Mouse (Mus musculus): ENCODE measurements around the gene Naa25.

The Naa25 gene

DNA sequence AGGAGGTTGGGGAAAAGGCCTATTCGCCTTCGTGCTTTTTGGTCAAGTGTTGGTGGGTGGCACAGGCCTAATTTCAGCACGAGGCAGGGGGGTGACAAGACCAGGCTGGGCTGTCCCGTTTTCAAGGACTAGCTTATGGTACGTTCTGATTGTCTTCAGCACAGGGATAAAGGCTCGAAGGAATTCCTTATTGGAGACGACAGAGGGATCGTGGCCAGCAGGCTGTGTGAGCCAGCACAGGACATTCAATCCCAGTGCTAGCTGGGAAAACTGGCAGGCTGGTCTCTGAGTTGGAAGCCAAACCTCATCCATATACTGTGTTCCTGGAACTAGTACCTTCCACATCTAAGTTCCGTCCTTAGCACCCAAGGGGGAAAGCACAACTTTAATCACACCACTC lies 55.2 kb downstream of the Naa25 start:
- DNase-seq (ENCODE audit: extremely low spot score), result no peak

DNA sequence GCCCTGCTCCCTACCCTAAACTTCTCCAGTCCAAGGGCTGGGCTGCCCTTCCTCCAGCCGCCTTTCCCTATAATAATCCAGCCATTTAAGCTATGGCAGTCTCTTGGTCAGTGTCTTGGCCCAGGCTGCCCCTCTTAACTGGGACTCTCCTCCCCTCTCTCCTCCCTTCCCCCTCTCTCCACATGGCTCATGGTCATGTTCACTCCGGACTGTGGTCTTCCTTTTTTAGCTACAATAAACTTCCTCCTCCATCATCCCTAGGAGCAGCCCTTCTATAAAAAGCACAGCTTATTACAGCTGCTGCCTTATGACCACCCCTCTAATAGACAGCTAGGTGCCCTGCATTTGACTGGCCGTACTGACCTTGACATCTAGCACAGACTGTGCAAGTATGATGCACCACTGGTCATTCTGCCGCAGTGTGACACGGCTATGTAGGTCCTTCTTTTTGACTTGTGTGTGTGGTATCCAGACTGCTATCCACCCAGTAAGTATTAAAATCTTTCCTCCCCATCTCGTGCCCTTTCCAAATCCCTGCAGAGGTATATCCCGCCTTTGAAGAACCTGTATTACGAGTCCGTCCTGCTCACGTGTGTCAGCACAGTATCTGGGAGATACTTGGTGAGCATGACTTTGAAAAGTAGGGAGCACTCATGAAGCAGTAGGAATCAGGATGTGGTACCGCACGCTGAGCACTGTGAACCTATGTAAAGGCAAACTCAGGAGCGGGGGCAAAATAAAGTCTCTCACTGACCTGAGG lies 56.2 kb downstream of the Naa25 start:
- DNase-seq (ENCODE audit: extremely low spot score), result no peak

DNA sequence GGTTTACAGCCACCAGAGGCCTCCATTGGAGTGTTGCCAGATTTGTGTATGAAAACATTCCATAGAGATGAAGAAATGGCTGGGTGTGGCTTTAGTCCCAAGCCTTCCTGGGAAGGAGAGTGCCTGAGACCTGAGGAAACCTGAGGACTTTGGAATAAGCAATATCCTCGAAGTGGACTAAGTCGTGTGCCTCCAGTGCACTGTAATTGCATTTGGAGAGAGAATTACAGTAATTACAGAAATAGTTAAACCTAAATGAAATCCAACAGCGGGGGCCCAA lies 56.7 kb downstream of the Naa25 start:
- DNase-seq (ENCODE audit: extremely low spot score), result no peak

DNA sequence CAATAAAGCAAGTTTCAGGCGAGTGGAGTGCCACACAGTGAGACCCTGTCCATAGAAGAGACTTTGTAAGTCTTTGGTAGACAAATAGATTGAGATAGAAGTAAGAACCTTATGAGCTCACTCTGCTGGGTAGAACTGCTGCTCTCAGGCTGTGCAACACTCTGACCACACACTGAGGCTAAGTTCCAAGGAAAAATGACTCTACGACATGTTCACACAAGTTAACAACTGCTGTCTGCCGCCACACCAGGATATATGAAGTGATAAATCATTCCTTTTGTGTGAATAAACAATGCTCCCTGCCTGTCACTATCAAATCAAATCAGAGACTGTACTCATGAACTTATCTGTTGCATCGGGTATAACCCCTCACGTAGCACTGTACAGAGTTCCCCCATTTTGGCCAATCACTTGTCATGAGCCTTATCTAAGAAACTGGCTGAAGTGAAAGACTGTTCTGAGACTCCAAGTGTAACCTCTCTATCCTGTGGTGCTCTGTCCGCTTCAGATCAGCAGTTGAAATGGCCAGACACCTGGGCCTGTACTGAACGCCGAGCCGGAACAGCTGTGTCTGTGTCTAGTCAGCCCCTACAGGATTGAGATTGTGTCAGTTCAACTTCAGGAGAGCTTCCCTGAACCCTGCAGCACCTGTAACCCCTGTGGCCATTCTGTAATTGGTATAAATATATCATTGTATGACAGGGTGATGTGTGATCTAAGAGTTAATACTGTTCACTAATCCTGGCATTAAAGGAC lies 58.0 kb downstream of the Naa25 start:
- no peak for DNase-seq (ENCODE audit: extremely low spot score)

DNA sequence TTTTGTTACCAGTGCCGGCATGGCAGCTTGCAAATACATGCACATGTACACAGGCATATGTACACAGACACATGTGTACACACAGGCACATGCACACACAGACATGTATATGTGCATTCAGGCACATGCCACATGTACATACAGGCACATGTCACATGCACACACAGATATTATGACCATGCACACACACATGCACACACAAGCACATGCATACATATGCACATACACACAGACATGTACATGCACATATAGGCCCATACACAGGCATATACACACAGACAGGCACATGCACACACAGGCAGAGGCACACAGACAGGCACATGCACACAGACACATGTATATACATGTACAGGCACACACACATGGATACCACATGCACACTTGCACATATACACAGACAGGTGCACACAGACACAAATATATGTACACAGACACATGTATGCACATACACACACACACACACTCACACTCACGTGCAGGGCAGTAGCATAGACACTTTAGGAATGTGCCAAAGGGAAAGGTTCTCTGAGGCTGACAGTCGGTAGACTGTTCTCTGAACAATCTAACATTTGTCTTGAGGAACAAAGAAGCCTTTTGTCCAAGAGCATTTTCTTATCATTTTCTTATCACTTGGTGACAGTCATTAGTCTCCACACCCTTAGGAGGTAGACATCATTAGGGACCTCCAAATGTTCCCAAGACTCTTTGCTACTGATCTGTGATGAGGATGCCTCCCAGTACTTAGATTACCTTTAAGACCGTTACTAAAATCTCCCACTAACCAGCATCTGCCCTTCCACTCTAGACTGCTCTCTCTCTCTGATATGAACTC lies 63.8 kb downstream of the Naa25 start:
- no peak for DNase-seq (ENCODE audit: extremely low spot score)

DNA sequence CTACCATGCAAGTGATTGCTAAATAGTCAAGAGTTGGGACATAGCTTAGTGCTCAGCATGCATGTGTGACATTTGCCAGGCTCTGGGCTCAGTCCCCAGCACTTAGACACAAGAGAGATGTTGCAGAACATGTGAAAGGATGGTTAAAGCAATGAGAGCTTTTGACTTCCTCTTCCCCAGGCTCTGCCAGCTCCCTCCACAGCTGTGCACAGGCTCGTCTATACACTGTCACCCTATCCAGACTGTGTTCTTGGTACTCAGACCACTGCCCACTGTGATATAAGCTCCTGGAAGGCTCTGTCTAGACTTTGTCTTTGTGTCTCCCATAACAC lies 64.4 kb downstream of the Naa25 start:
- no peak for DNase-seq (ENCODE audit: extremely low spot score)

DNA sequence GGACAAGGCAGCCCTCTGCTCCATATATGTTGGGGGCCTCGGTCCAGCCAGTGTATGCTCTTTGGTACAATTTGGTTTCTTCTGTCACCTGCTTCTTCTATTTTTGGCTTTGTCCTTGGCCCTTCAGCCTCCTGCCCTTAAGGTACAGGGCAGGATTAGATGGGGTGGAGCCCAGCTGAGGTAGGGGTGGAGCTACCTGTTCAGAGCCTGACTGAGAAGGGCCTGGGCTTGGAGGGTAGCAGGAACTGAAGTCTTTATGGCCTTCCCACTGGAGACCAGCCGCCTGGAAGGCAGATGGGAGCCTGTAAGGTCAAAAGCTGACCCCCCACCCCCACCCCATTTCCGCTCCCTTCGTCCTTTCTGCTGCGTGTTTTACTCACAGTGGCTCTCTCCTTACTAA lies 65.2 kb downstream of the Naa25 start:
- DNase-seq (ENCODE audit: extremely low spot score), result no peak

DNA sequence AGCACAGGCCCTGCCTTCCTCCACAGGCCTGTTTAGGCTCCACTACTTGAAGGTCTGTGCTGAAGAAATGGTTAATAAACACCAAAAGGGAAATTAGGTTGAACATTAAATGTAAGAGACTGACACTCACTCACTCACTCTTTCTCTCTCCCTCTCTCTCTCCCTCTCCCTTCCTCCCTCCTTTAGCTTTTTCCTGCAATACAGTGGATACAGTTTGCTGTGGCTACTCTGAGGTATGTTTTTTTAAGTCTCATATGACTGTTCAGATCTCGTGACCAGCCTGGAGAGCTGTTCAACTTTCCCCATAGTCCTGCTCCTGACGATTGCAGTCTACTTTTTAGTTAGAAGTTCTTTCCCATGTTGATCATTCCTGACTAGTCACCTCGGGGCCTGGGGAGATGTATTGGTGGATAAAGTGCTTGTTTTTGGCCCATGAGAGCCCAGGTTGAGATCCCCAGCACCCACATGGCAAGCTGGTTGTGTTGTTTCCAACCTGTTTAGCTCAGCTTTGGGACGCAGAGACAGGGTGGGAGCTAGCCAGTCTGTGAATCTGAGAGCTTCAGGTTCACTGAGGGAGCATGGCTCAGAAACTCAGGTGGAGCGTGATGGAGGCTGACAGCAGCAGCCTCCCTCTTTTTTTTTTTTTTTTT lies 66.0 kb downstream of the Naa25 start:
- DNase-seq (ENCODE audit: extremely low spot score), result no peak

DNA sequence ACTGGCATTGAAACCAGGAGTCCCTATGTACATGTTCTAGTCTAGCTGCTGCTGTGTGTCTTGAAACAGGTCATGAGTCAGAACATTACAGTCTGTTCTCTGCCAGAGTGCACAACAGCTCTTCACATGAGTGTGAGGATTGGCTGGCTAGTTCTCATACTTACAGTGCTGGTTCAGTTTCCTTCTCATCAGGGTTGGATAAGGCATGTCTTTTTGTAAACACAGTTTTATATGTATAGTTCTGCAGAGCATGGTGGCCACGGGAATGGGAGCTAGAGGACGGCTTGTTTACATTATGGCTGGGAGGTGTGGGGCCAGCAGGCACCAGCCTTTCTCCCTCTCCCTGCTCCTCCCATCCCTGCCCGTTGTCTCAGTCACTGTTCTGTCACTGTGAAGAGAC lies 71.8 kb downstream of the Naa25 start:
- DNase-seq (ENCODE audit: extremely low spot score), result no peak

DNA sequence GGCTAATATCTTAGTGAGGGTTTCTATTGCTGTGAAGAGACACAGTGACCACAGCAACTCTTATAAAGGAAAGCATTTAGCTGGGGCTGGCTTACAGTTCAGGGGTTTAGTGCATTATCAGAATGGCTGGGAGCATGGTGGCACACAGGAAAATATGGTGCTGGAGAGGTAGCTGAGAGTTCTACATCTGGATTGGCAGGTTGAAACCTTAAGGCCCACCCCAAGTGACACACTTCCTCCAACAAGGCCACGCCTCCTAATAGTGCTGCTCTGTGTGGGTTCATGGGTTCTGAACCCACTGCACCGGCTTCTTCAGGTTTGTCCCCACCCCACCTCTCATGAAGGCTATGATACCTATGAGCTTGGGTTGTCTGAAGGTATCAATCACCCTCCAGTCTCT lies 74.7 kb downstream of the Naa25 start:
- no peak for DNase-seq (ENCODE audit: extremely low spot score)

DNA sequence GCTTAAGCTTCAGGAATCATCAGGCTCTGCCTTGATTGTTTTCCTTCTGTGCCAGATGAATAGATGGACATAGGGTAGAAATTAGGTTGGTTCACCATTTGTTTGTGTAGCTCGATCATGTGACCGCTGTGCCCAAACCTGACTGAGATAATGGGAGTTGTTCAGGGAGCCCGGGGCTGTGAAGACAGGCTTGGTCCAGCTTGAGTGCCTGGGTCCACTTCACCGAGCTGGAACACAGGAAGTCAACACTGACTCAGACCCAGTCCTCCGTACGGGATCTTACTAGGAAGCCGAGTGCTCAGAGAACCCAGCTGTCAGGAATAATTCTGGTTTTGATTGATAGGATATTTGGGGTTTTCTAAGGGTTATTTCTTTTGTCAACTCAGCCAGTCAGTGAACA lies 76.9 kb downstream of the Naa25 start:
- DNase-seq (ENCODE audit: extremely low spot score), result no peak

DNA sequence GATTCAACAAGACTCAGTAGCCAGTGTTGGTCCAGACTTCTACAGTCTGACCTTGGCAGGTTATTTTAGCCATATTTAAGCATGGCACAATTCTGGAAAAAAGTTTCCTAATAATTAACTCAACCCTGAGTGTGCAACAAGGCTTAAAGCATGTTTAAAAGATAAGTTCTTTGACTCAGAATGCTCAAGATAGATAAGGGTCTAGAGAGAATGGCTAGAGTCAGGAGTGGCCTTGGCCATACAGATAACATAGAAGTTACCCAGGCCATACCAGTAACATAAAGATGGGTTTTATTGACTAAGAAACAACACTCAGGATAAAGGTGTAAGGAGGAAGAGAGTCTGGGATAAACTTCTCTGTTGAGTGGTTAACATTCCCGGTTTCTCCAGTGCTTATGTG lies 78.3 kb downstream of the Naa25 start:
- no peak for DNase-seq (ENCODE audit: extremely low spot score)

DNA sequence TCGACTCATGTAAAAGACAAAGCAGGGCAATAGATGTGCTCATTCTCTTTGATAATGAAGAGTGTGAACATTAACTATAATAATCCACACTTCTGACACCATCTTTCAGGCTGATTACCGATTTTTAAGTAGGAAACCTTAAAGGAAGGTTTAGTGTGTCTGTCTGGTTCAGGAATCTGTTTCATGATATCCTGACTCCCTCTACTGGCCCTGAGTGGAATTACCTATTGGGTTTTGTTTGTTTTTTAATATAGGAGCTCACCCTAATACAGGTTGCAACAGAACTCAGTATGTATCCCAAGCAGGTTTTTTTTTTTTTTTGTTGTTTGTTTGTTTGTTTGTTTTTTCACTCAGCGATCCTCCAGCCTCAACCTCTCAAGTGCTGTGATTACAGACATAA lies 79.9 kb downstream of the Naa25 start:
- DNase-seq (ENCODE audit: extremely low spot score), result peak; percentile 57

DNA sequence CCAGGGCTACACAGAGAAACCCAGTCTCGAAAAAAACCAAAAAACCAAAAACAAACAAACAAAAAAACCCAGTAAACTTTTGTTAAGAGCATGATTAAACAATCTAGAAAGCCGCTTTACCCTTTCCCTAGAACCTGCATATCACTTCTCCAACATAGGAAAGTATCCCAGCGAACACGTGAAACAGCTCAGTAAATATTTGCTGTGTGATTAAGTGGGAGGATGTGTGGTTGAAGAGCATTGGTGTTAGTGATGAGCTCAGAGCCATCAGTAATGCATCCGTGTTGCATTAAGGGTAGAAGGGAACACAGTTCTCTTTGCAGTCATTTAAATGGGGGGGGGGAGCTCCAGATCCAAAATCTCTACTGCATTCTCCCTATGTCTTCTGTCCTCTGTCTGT lies 87.1 kb downstream of the Naa25 start:
- DNase-seq (ENCODE audit: extremely low spot score), result no peak

DNA sequence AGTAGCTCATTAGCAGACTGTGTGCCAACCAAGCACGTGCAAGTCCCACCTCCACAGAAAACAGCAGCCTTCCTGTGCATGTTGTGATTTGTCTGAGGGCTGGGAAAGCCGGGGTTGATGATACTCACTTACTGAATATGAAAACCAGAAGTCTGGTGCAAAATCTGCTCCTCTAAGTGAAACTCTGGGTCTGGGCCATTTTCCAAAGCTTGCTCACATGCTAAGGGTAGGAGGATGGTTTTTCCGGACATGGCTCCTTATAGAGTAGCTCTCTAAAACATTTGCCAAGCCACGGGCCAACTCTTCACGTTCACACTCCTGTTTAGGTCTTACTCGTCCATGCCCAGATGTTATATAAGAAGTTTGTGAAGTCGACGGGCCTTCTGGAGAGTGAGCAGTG lies 95.6 kb downstream of the Naa25 start:
- DNase-seq (ENCODE audit: extremely low spot score), result no peak
